Mouse (Mus musculus) brown adipose tissue, adult 24 weeks (tissue): ENCODE measurements around the gene Nup214. TPM values are rescaled to one million over a fixed set of nuclear protein-coding genes. Genes with fewer than 3 reads are reported as not detected.

Experiments
- polyA plus RNA-seq: library from polyadenylated mRNA; stranded (reverse); fragments of >200 nt; gene quantifications from 2 replicates; pipeline ENCODE4 v1.2.4, GENCODE M21; 2012; ENCODE audit not compliant: missing spikeins, insufficient read depth, insufficient read length

Gene Nup214
- polyA plus RNA-seq, 1 experiment: 12.0 TPM

Other genes starting within 250 kb of the Nup214 start
- not detected in 2 replicates for gene Qrfp, start 163.9 kb upstream of the Nup214 start, polyA plus RNA-seq
- not detected in 2 replicates for gene Fibcd1, start 128.4 kb upstream of the Nup214 start, polyA plus RNA-seq
- gene Lamc3, start 87.1 kb upstream of the Nup214 start, polyA plus RNA-seq: 2.4 and 3.7 TPM in 2 replicates
- 1.4 and 4.4 TPM in 2 replicates for gene Aif1l, start 24.3 kb upstream of the Nup214 start, polyA plus RNA-seq
- gene Fam78a, start 110.4 kb downstream of the Nup214 start, polyA plus RNA-seq: 0.24 and 1.0 TPM in 2 replicates
- gene Plpp7, start 121.1 kb downstream of the Nup214 start, polyA plus RNA-seq: 4.1 and 4.6 TPM in 2 replicates
- gene Prrc2b, start 176.6 kb downstream of the Nup214 start, polyA plus RNA-seq: 14.6 and 15.1 TPM in 2 replicates